Mouse (Mus musculus): ENCODE data around the gene Nr2e3. TPM values are rescaled to one million over a fixed set of nuclear protein-coding genes. Genes with fewer than 3 reads are reported as not detected.
"Not testable (repeated sequence)": the region's sequence is repeated elsewhere in the genome, so short reads cannot be mapped to it uniquely, and the experiment has no call there.

Gene Nr2e3
- polyA plus RNA-seq, 1 experiment from 2014 or later = 0.42 TPM

DNA sequence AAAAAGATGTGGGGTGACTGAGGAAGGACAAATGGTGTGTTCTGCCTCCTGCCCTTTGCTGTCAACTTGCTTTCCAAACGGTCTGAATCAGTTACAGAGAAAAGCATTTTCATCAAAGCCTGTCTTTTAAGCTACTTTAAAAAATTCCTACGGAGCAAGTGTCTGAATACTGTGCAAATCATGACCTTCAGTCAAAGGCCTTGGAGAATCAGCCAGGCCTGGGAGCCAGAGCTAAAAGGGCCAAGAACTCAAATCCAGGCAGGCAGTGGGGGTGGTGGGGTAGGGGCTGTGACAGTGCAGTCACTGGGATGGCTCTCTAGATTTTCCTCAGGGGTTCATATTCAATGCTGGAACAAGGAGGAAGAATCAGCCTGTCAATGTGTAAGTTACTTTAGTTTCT lies 20.7 kb upstream of the Nr2e3 start:
- Histone ChIP-seq H3K4me3 (ENCODE audit: low read depth, low read length) (no peak overlapping the region), H3K27ac (replicated peaks; ENCODE audit: low read depth, low read length) (no peak overlapping the region), H3K9ac (replicated peaks; ENCODE audit: low read length) (no peak overlapping the region), H3K9me3 (replicated peaks; ENCODE audit: control insufficient read depth, low read length) (no peaks in the 10 kb centered on the region), H3K4me1 (ENCODE audit: control insufficient read depth, insufficient read depth, low read length) (no peaks in the 10 kb centered on the region), H3K4me2 (ENCODE audit: low read depth, low read length) (no peak overlapping the region), H3K36me3 (replicated peaks; ENCODE audit: control insufficient read depth, insufficient read depth, low read depth, low read length) (no peaks in the 10 kb centered on the region), H3K27me3 (ENCODE audit: control insufficient read depth, insufficient read depth, low read length) (no peaks in the 10 kb centered on the region)
- DNase-seq (ENCODE audit: low spot score) (no peak), ATAC-seq (replicated peaks; ENCODE audit: insufficient number of reproducible peaks, low FRiP score, low TSS enrichment, low read depth) (no peak)
- 69% methylated on average over 2 of the region's 2 CpGs for WGBS

GRCm38 (mm10) chr9:59971263-59971662 lies 10.8 kb upstream of the Nr2e3 start:
- WGBS = 75% methylated on average over 4 of the region's 4 CpGs
- H3K36me3 ChIP-seq (replicated peaks; ENCODE audit: control insufficient read depth, insufficient read depth, low read depth, low read length) = no peaks in the 10 kb centered on the region
- ATAC-seq (replicated peaks; ENCODE audit: insufficient number of reproducible peaks, low FRiP score, low TSS enrichment, low read depth) = no peak
- H3K4me1 ChIP-seq (ENCODE audit: control insufficient read depth, insufficient read depth, low read length) = no peaks in the 10 kb centered on the region
- no peak overlapping the region for H3K27ac ChIP-seq (replicated peaks; ENCODE audit: low read depth, low read length)
- H3K9me3 ChIP-seq (replicated peaks; ENCODE audit: control insufficient read depth, low read length) = no peaks in the 10 kb centered on the region
- no peak overlapping the region for H3K9ac ChIP-seq (replicated peaks; ENCODE audit: low read length)
- no peaks in the 10 kb centered on the region for H3K27me3 ChIP-seq (ENCODE audit: control insufficient read depth, insufficient read depth, low read length)
- no peak for DNase-seq (ENCODE audit: low spot score)
- no peak overlapping the region for H3K4me3 ChIP-seq (ENCODE audit: low read depth, low read length)
- H3K4me2 ChIP-seq (ENCODE audit: low read depth, low read length) = no peak overlapping the region

GRCm38 (mm10) chr9:59969383-59969782 lies 8.9 kb upstream of the Nr2e3 start:
- H3K4me2 ChIP-seq (ENCODE audit: low read depth, low read length) = no peak overlapping the region
- ATAC-seq (replicated peaks; ENCODE audit: insufficient number of reproducible peaks, low FRiP score, low TSS enrichment, low read depth) (no peak), DNase-seq (ENCODE audit: low spot score) (peak; percentile 86)
- no peak overlapping the region for H3K27ac ChIP-seq (replicated peaks; ENCODE audit: low read depth, low read length)
- H3K9me3 ChIP-seq (replicated peaks; ENCODE audit: control insufficient read depth, low read length) = no peaks in the 10 kb centered on the region
- H3K9ac ChIP-seq (replicated peaks; ENCODE audit: low read length) = no peak overlapping the region
- no peaks in the 10 kb centered on the region for H3K36me3 ChIP-seq (replicated peaks; ENCODE audit: control insufficient read depth, insufficient read depth, low read depth, low read length)
- H3K27me3 ChIP-seq (ENCODE audit: control insufficient read depth, insufficient read depth, low read length) = no peaks in the 10 kb centered on the region
- no peak overlapping the region for H3K4me3 ChIP-seq (ENCODE audit: low read depth, low read length)
- 27% methylated on average over 6 of the region's 6 CpGs for WGBS
- H3K4me1 ChIP-seq (ENCODE audit: control insufficient read depth, insufficient read depth, low read length) = no peaks in the 10 kb centered on the region

DNA sequence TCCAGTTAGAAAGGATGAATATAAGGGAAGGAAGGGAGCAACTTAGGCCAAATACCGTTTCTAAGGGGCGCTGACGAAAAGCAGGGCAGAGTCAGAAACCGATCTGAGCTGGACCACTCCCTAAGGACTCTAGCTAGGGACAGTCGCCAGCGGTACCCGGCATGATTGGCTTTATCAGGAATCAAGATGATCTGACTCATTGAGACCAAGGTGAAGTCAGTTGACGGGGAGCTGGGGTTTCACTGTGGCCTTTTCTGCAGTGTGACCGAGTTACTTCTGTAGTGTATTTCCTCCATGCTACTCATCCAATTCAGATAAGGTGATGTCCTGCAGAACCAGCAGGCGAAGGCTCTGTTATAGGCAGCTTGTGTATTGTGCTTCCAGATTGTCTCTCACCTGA lies 4.6 kb upstream of the Nr2e3 start:
- no peak overlapping the region for H3K4me3 ChIP-seq (ENCODE audit: low read depth, low read length)
- ATAC-seq (replicated peaks; ENCODE audit: insufficient number of reproducible peaks, low FRiP score, low TSS enrichment, low read depth) (no peak), DNase-seq (ENCODE audit: low spot score) (no peak)
- H3K27me3 ChIP-seq (ENCODE audit: control insufficient read depth, insufficient read depth, low read length) = no peaks in the 10 kb centered on the region
- H3K9me3 ChIP-seq (replicated peaks; ENCODE audit: control insufficient read depth, low read length) = no peaks in the 10 kb centered on the region
- no peak overlapping the region for H3K27ac ChIP-seq (replicated peaks; ENCODE audit: low read depth, low read length)
- H3K9ac ChIP-seq (replicated peaks; ENCODE audit: low read length) = no peak overlapping the region
- WGBS = 82% methylated on average over 10 of the region's 10 CpGs
- H3K36me3 ChIP-seq (replicated peaks; ENCODE audit: control insufficient read depth, insufficient read depth, low read depth, low read length) = no peaks in the 10 kb centered on the region
- H3K4me1 ChIP-seq (ENCODE audit: control insufficient read depth, insufficient read depth, low read length) = no peaks in the 10 kb centered on the region
- H3K4me2 ChIP-seq (ENCODE audit: low read depth, low read length) = no peak overlapping the region

- Histone ChIP-seq H3K36me3 (replicated peaks; ENCODE audit: control insufficient read depth, insufficient read depth, low read depth, low read length) (no peaks in the 10 kb centered on the region), H3K27me3 (ENCODE audit: control insufficient read depth, insufficient read depth, low read length) (no peaks in the 10 kb centered on the region), H3K4me1 (ENCODE audit: control insufficient read depth, insufficient read depth, low read length) (no peaks in the 10 kb centered on the region), H3K27ac (replicated peaks; ENCODE audit: low read depth, low read length) (no peak overlapping the region), H3K4me2 (ENCODE audit: low read depth, low read length) (no peak overlapping the region), H3K9me3 (replicated peaks; ENCODE audit: control insufficient read depth, low read length) (no peaks in the 10 kb centered on the region), H3K9ac (replicated peaks; ENCODE audit: low read length) (no peak overlapping the region), H3K4me3 (ENCODE audit: low read depth, low read length) (no peak overlapping the region)
- 56% methylated on average over 3 of the region's 3 CpGs for WGBS
- DNase-seq (ENCODE audit: low spot score) = no peak
- ATAC-seq (replicated peaks; ENCODE audit: insufficient number of reproducible peaks, low FRiP score, low TSS enrichment, low read depth) = no peak
Measured at GRCm38 (mm10) chr9:59964367-59964766, 3.9 kb upstream of the Nr2e3 start.

DNA sequence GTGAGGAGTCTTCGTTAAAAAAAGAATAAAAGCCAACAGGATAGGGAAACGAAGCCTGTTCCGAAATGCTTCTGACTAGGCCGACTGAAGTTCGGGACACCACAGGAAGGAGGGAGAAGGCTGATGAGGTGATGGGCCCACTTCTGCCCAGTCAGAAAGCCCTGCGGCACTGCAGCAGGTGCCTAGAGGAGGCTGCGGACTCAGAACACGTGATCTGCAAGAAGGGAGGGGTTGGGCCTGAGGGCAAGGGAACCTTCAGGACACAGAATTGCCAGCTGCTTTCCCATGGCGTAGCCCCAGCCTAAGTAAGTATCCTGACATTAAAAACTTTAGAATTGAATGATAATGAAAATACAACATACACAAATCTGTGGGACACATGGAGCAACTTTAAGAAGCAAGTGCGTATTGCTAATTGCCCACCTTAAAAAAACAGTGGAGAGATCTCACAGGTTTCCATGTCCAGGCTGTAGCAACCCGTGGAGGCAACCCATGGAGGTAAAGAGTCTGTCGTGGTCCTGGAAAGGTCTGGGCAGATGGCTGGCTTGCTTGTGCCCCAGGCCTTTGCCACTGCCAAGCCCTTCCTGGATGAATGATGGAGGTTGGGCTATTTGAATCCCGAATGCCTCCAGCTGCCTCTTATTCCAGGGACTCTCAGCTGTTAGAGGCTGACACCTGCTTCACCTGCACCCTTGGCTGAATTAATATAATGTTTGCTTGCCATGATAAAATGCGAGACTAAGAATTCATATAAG lies 919 bp upstream of the Nr2e3 start:
- no peak overlapping the region for H3K27ac ChIP-seq (replicated peaks; ENCODE audit: low read depth, low read length)
- H3K4me3 ChIP-seq (ENCODE audit: low read depth, low read length) = no peak overlapping the region
- no peak overlapping the region for H3K4me2 ChIP-seq (ENCODE audit: low read depth, low read length)
- no peak overlapping the region for H3K9ac ChIP-seq (replicated peaks; ENCODE audit: low read length)
- H3K9me3 ChIP-seq (replicated peaks; ENCODE audit: control insufficient read depth, low read length) = no peaks in the 10 kb centered on the region
- H3K27me3 ChIP-seq (ENCODE audit: control insufficient read depth, insufficient read depth, low read length) = no peaks in the 10 kb centered on the region
- DNase-seq (ENCODE audit: low spot score) (no peak), ATAC-seq (replicated peaks; ENCODE audit: insufficient number of reproducible peaks, low FRiP score, low TSS enrichment, low read depth) (no peak)
- no peaks in the 10 kb centered on the region for H3K36me3 ChIP-seq (replicated peaks; ENCODE audit: control insufficient read depth, insufficient read depth, low read depth, low read length)
- 61% methylated on average over 14 of the region's 14 CpGs for WGBS
- H3K4me1 ChIP-seq (ENCODE audit: control insufficient read depth, insufficient read depth, low read length) = no peaks in the 10 kb centered on the region

DNA sequence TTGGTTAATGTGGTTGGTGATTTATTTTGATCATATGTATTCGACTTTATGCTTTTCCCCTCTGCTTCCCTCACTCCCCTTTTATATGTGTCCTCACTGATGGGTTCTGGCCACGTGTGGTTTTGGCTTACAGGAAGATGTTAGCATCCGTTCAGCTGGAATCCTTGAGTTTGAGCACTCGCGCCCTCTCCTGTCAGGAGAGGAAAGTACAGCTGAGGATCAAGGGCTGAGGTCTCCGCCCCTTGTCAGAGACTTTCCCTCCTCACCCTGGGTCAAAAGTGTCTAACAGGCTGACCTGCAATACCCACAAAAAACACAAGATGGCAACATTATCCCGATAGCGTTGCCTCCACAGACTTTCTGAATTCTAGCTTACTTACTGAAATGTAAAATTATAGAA lies 1.2 kb downstream of the Nr2e3 start:
- no peaks in the 10 kb centered on the region for H3K9me3 ChIP-seq (replicated peaks; ENCODE audit: control insufficient read depth, low read length)
- DNase-seq (ENCODE audit: low spot score) (peak; percentile 96), ATAC-seq (replicated peaks; ENCODE audit: insufficient number of reproducible peaks, low FRiP score, low TSS enrichment, low read depth) (peak; percentile 63; the same call in 1 of the 2 replicates)
- no peak overlapping the region for H3K4me3 ChIP-seq (ENCODE audit: low read depth, low read length)
- no peak overlapping the region for H3K4me2 ChIP-seq (ENCODE audit: low read depth, low read length)
- H3K27ac ChIP-seq (replicated peaks; ENCODE audit: low read depth, low read length) = no peak overlapping the region
- no peaks in the 10 kb centered on the region for H3K27me3 ChIP-seq (ENCODE audit: control insufficient read depth, insufficient read depth, low read length)
- no peaks in the 10 kb centered on the region for H3K4me1 ChIP-seq (ENCODE audit: control insufficient read depth, insufficient read depth, low read length)
- WGBS = 4% methylated on average over 8 of the region's 8 CpGs
- H3K36me3 ChIP-seq (replicated peaks; ENCODE audit: control insufficient read depth, insufficient read depth, low read depth, low read length) = no peaks in the 10 kb centered on the region
- H3K9ac ChIP-seq (replicated peaks; ENCODE audit: low read length) = no peak overlapping the region

DNA sequence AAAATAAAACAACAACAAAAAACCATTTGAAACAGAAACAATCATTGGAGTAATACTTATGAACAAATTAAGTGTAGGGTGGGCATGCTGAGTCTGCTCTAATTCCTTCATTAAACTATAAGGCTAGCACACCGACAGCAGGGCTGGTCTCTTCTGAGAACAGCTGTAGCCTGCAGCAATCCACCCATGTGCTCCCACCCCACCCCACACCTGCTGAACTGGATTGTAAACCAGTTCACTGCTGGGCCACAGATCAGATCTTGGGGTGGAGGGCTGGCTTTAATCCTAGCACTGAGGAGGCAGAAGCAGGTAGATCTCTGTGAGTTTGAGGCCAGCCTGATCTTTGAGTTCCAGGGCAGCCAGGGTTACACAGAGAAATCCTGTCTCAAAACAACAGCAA lies 2.3 kb downstream of the Nr2e3 start:
- not testable (repeated sequence) for ATAC-seq (replicated peaks; ENCODE audit: insufficient number of reproducible peaks, low FRiP score, low TSS enrichment, low read depth); H3K27me3 ChIP-seq (ENCODE audit: control insufficient read depth, insufficient read depth, low read length); H3K27ac ChIP-seq (replicated peaks; ENCODE audit: low read depth, low read length); H3K9me3 ChIP-seq (replicated peaks; ENCODE audit: control insufficient read depth, low read length); H3K4me1 ChIP-seq (ENCODE audit: control insufficient read depth, insufficient read depth, low read length); DNase-seq (ENCODE audit: low spot score); H3K4me3 ChIP-seq (ENCODE audit: low read depth, low read length); H3K36me3 ChIP-seq (replicated peaks; ENCODE audit: control insufficient read depth, insufficient read depth, low read depth, low read length); H3K9ac ChIP-seq (replicated peaks; ENCODE audit: low read length); H3K4me2 ChIP-seq (ENCODE audit: low read depth, low read length)
- 68% methylated on average over 1 of the region's 1 CpGs for WGBS

All from embryonic facial prominence, embryonic 11.5 days (tissue).